Mouse (Mus musculus) cortical plate, adult 2 months (tissue): ENCODE measurements at regions not wholly inside any gene's neighbourhood (a gene's known extent, or its start where the extent isn't known, plus 50 kb on each side); places are given as distances from the start of the nearest gene placed in this dataset.

ENCODE experiments used
- CTCF ChIP-seq: fragments of 200-500 bp; IDR thresholded peaks from 2 replicates; pipeline ENCODE4 v1.5.1; 2011; ENCODE audit warnings: mild to moderate bottlenecking, control low read depth, low read length; ENCODE audit not compliant: insufficient read depth; ENCODE audit errors: extremely low read depth
- POLR2A ChIP-seq: fragments of 200-500 bp; IDR thresholded peaks from 2 replicates; pipeline ENCODE4 v1.6.1; 2011; ENCODE audit warnings: mild to moderate bottlenecking, low read length, control low read depth; ENCODE audit not compliant: insufficient read depth; ENCODE audit errors: extremely low read depth

DNA sequence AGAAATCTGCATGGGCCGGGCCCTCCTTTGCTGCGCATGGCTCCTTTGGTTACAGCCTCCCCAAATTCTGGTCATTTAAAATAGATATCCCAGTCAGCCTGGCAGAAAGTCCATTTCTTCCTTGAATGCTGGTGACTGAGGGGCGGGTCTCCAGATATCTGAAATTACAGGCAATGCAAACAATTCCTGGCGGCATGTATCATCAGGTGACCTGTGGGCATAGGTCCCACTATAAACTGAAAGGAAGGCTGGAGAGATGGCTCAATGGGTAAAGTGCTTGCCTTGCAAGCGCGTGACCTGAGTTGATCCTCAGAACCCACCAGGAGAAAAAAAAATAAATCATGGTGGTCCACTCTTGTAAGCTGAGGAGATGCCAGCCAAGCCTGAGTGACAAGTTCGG is 158.3 kb downstream of the Irs2 start:
- TF ChIP-seq CTCF: no peak
- no peak for TF ChIP-seq POLR2A
